Mouse (Mus musculus) myocyte (in vitro differentiated cells): ENCODE results near the gene Mdh1.

Experiments used
- CEBPB ChIP-seq: IDR thresholded peaks from 2 replicates; pipeline ENCODE4 v1.6.1; 2011; ENCODE audit warnings: mild to moderate bottlenecking, moderate library complexity; ENCODE audit not compliant: poor library complexity, insufficient read depth, severe bottlenecking
- E2F4 ChIP-seq: IDR thresholded peaks from one replicate; pipeline ENCODE4 v1.6.1; 2011; ENCODE audit warnings: mild to moderate bottlenecking, control low read depth, moderate library complexity; ENCODE audit not compliant: insufficient read depth
- MYOG ChIP-seq, 3 experiments: IDR thresholded peaks; one replicate each; pipeline ENCODE4 v1.6.1; 2011; ENCODE audit warnings: control low read depth in 2 of 3, low read depth in 2 of 3, mild to moderate bottlenecking in 2 of 3; ENCODE audit not compliant: insufficient read length in 2 of 3, control insufficient read depth in 1 of 3, insufficient read depth in 1 of 3
- POLR2A ChIP-seq: IDR thresholded peaks from one replicate; pipeline ENCODE4 v1.6.1; 2011; ENCODE audit warnings: low read depth, mild to moderate bottlenecking, control low read depth, moderate library complexity; ENCODE audit not compliant: insufficient read length

DNA sequence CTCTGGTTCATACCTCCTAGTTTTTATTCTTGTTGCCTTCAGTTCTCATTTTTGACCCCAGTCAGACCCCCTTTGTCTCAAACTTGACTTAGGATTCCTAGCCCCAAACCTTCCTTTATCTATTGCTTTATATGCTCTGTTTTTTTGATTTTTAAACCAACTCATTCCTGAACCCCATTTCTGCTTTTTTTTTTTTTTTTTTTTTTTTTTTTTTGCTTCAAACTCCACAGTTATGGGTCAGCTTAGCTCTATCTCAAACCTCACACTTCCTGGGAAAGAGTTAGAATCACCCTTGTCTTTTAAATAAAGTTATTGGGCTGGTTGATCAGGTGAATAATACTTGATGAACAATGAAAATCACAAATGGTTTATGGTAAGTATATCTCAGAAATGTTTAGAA lies 24.6 kb downstream of the Mdh1 start:
- TF ChIP-seq POLR2A (no peak), MYOG (IDR thresholded peaks at IDR 0.05; ENCODE audit: control insufficient read depth in 1 of 3, insufficient read depth in 1 of 3, insufficient read length in 2 of 3, low read depth in 2 of 3) (no peak), E2F4 (no peak), CEBPB (no peak)
